In the genomic region with DNA sequence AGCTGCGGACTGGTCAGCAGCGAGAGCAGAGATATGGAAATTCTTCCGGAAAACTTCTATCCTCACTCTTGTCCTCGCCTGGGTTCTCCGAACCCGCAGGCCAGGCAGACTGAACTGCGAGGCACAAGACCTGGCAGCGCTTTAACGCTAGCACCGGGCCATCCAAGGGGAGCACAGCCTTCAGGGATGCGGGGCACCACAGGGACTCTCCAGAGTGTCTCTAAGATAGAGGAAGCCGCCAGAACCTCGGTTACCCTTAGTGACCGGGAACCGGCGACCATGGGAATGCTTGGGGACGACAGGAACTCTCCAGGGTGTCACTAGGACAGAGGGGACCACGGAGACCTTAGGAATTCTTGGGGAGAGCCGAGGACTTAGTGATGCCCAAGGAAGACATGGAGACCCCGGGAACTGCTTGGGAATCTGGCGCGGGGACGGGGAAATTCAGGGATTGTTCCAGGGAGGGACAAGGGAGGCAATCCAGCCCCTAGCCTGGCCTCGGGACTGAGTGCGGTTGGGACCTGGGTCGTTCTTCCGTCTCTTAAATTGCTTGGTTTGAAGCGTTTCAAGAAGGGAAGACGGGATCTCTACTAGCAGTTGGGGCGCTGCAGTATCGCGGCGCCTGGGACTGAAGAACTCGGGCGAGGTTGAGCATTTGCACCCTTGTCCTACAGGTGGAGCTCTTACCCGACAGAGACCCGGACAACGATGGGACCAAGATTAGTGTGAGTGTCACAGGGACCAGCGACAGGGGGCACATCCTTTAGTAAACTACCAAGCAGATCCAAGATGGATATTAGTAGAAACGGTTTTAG, we compare ENCODE assay signal across 9 mouse cellular contexts. TPM values are rescaled to one million over a fixed set of nuclear protein-coding genes. Genes with fewer than 3 reads are reported as not detected.
DNase-seq lines count a peak whose midpoint lies in the region; ATAC-seq lines count a peak whose summit lies in the region.
"Had no signal": no experiment of that assay in that cellular context is flagged by ENCODE, and none has a peak within 500 bp of the region (broad histone marks: within the 10 kb centered on the region; RNA-seq: fewer than 3 reads in every experiment).

No protein-coding gene starts in this region.

- ATAC-seq in limb, embryonic 11.5 days (ENCODE audit: insufficient number of reproducible peaks, low FRiP score, low TSS enrichment, low read depth) = peak; percentile 61; the same call in 1 of the 2 replicates
- peak; percentile 78 for ATAC-seq in midbrain, embryonic 14.5 days (ENCODE audit: low FRiP score, low TSS enrichment)
- ATAC-seq in stomach, embryonic 16.5 days (ENCODE audit: insufficient read depth, low FRiP score) = peak; percentile 58; the same call in 1 of the 2 replicates

- no peaks in the 10 kb centered on the region for H3K36me3 ChIP-seq in limb, embryonic 11.5 days (ENCODE audit: control insufficient read depth, insufficient read depth, low read length)
- no peaks in the 10 kb centered on the region for H3K36me3 ChIP-seq in midbrain, embryonic 14.5 days (ENCODE audit: control insufficient read depth, insufficient read depth, low read length)
- H3K36me3 ChIP-seq in stomach, embryonic 16.5 days (ENCODE audit: control insufficient read depth, insufficient read depth, low read length) = no peaks in the 10 kb centered on the region

- under 1% methylated on average over 40 of the region's 40 CpGs for WGBS in limb, embryonic 11.5 days
- WGBS in midbrain, embryonic 14.5 days = under 1% methylated on average over 40 of the region's 40 CpGs
- under 1% methylated on average over 40 of the region's 40 CpGs for WGBS in stomach, embryonic 16.5 days

- peaks cover 43% of the 10 kb centered on the region for H3K27me3 ChIP-seq in limb, embryonic 11.5 days (ENCODE audit: control insufficient read depth, insufficient read depth, low read length)
- peaks cover 16% of the 10 kb centered on the region; the same call in 1 of the 2 replicates for H3K27me3 ChIP-seq in midbrain, embryonic 14.5 days (ENCODE audit: control insufficient read depth, insufficient read depth, low read length)
- peaks cover 27% of the 10 kb centered on the region for H3K27me3 ChIP-seq in stomach, embryonic 16.5 days (ENCODE audit: control insufficient read depth, insufficient read depth, low read length)

- H3K4me3 ChIP-seq in limb, embryonic 11.5 days (ENCODE audit: low read depth, low read length) = peak overlapping the region; percentile 24; the same call in 1 of the 2 replicates
- H3K4me3 ChIP-seq in midbrain, embryonic 14.5 days (replicated peaks; ENCODE audit: low read depth, low read length) = peak overlapping the region; percentile 63
- peak overlapping the region; percentile 40 for H3K4me3 ChIP-seq in stomach, embryonic 16.5 days (replicated peaks; ENCODE audit: low read length)

- no peak overlapping the region for H3K27ac ChIP-seq in limb, embryonic 11.5 days (replicated peaks; ENCODE audit: low read depth, low read length)
- H3K27ac ChIP-seq in midbrain, embryonic 14.5 days (replicated peaks; ENCODE audit: low read depth, low read length) = peak overlapping the region; percentile 52; the same call in 1 of the 2 replicates
- no peak overlapping the region for H3K27ac ChIP-seq in stomach, embryonic 16.5 days (ENCODE audit: low read length)

- H3K9me3 ChIP-seq in limb, embryonic 11.5 days (ENCODE audit: control insufficient read depth, low read length) = no peaks in the 10 kb centered on the region
- H3K9me3 ChIP-seq in midbrain, embryonic 14.5 days (ENCODE audit: control insufficient read depth, low read length) = no peaks in the 10 kb centered on the region
- no peaks in the 10 kb centered on the region for H3K9me3 ChIP-seq in stomach, embryonic 16.5 days (replicated peaks; ENCODE audit: control insufficient read depth, low read length)

- no peaks in the 10 kb centered on the region for H3K4me1 ChIP-seq in limb, embryonic 11.5 days (ENCODE audit: control insufficient read depth, insufficient read depth, low read length)
- peaks cover 14% of the 10 kb centered on the region for H3K4me1 ChIP-seq in midbrain, embryonic 14.5 days (ENCODE audit: control insufficient read depth, insufficient read depth, low read length)
- no peaks in the 10 kb centered on the region for H3K4me1 ChIP-seq in stomach, embryonic 16.5 days (ENCODE audit: control insufficient read depth, insufficient read depth, low read length)

- peak; percentile 11 to 35 for DNase-seq in heart, adult 18-20 months
- DNase-seq in heart, adult 11 months = no peak
- peak; percentile 47 for DNase-seq in embryo, embryonic 11.5 days (ENCODE audit: low read depth, low spot score)
- DNase-seq in gastrocnemius, postnatal 4 days (ENCODE audit: low spot score in 2 of 2) = peak; percentile 42 to 65
- peak; percentile 51 to 71 for DNase-seq in kidney, adult 8-10 months
- peak; percentile 75 for DNase-seq in limb, embryonic 11.5 days (ENCODE audit: low spot score)
- peak; percentile 89 for DNase-seq in midbrain, embryonic 14.5 days

- H3K9ac ChIP-seq in limb, embryonic 11.5 days (ENCODE audit: low read length) = no peak overlapping the region
- H3K9ac ChIP-seq in midbrain, embryonic 14.5 days (replicated peaks; ENCODE audit: low read length) = peak overlapping the region; percentile 60
- H3K9ac ChIP-seq in stomach, embryonic 16.5 days (ENCODE audit: low read length) = peak overlapping the region; percentile 46

- H3K4me2 ChIP-seq in limb, embryonic 11.5 days (ENCODE audit: low read depth, severe bottlenecking) = peak overlapping the region; percentile 58
- H3K4me2 ChIP-seq in midbrain, embryonic 14.5 days (ENCODE audit: low read length) = peak overlapping the region; percentile 92
- peak overlapping the region; percentile 60 for H3K4me2 ChIP-seq in stomach, embryonic 16.5 days (ENCODE audit: low read depth, low read length)

RNA-seq across cellular contexts. Expression of gene Vstm2a, which starts 3.4 kb away (rescaled TPM):
- total RNA-seq in heart, adult 18-20 months (2021) = under 1 TPM in 1 of 2 experiments, not detected in 1; 0.31 TPM
- 1 to 10 TPM; 2.2 to 2.9 TPM for total RNA-seq in gastrocnemius, postnatal 4 days (2021)
- polyA plus RNA-seq in limb, embryonic 11.5 days (2014; fragmentation: Nextera tagmentation; extraction: Ambion mirVana) = 0.37 and 0.72 TPM in 2 replicates
- polyA plus RNA-seq in midbrain, embryonic 14.5 days (2014; fragmentation: Nextera tagmentation; extraction: Ambion mirVana) = 64.2 and 73.7 TPM in 2 replicates
- polyA plus RNA-seq in stomach, embryonic 16.5 days (2015; fragmentation: Nextera tagmentation; extraction: Ambion mirVana) = 1.4 and 1.6 TPM in 2 replicates
- total RNA-seq: neutrophil, adult 5-6 weeks had no signal

Comparison
In these comparisons a context has a peak if more than half of its experiments do, and no peak if none do; other contexts are left out.
1. RNA of gene Vstm2a, which starts 3.4 kb away (polyA plus RNA-seq): 64.2 to 73.7 TPM in midbrain, embryonic 14.5 days; 1.4 to 1.6 TPM in stomach, embryonic 16.5 days and 0.37 to 0.72 TPM in limb, embryonic 11.5 days; every median in the first group is over 10 times any median in the second.
2. Peak in every context shown above with its lines, with median percentiles within 50 percentile points of each other: ATAC-seq, H3K4me2 ChIP-seq and H3K4me3 ChIP-seq.